Mouse (Mus musculus): ENCODE data around the gene Dnah5.

The Dnah5 gene

DNA sequence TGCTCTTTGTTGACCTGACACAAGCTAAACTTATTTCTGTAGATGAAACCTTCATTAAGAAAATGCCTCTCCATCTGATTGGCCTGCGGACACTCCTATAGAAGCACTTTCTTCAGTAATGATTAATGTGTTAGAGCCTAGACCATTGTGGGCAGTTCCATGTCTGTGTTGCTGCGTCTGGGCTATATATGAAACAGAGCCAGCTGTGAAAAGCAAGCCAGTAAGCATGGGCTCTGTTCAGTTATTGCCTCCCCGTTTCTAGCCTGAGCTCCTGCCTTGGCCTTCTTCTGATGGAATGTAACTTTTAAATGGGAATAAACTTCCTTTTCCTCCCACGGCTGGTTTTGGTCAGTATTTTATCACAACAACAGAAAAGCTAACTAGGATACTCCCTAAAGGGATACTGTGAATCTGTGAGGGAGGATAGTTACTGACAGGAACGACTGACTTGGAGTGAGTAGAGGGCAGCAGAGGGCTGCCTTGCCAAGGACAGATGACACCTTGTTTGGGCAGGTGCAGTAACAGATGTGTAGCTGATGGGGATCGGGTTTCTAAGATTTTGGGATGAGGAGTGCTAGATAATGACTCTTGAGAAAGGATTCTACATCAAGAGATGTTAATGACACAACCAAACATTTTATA is 270.3 kb downstream of the Dnah5 start:
- DNase-seq: no peak

DNA sequence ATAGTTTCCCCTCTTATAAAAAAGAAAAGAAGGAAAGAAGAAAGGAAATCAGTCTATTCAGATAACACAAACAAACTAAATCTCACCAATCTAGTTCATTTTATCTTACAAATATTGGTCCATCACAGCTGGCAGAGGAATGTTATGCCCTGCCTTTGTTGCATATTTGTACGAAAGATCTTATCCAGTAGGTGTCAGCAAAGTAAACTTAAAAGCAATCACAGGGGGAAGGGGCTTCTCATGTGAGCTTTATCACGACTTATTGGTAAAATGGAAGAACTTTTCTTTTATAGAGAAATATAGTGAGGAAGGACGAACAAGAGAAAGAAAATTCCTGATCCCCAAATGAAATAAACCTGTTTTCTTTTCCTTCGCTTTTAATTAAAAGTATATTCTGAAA is 299.3 kb downstream of the Dnah5 start:
- DNase-seq: no peak

DNA sequence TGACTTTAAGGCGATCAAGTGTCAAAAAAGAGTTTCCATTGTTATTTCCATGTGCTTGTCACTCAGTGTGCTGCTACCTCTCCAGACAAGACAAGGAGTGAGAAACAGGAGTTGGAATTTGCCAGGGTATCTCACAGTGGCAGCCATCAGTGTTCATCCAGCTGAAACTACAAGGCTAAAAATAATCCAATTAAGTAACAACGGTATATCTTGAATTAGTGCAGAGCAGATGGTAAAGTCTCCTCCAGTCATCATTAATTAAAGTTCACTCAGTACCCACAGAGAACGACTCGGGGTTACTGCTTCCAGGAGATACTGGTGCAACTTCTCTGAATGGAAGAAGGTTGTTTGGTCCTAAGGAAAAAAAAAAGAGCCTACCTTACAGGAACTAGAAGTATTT is 311.6 kb downstream of the Dnah5 start:
- no peak for DNase-seq
